Mouse (Mus musculus) CH12.LX (cell line): ENCODE measurements at regions not wholly inside any gene's neighbourhood (a gene's known extent, or its start where the extent isn't known, plus 50 kb on each side); places are given as distances from the start of the nearest gene placed in this dataset.
"Not testable (repeated sequence)": the region's sequence is repeated elsewhere in the genome, so short reads cannot be mapped to it uniquely, and the experiment has no call there.

Experiments used
- DNase-seq: peaks from one replicate; pipeline ENCODE4 v3.0.0-alpha.2; 2013; ENCODE audit errors: extremely low read depth
- H3K27ac ChIP-seq: 2 replicates; pipeline ENCODE4 v1.5.1; 2012; ENCODE audit warnings: low read depth, mild to moderate bottlenecking, control low read depth, moderate library complexity; ENCODE audit not compliant: insufficient read depth
- H3K27me3 ChIP-seq: replicated peaks from 2 replicates; pipeline ENCODE3; 2012; ENCODE audit warnings: inconsistent platforms
- H3K36me3 ChIP-seq, 2 experiments: replicated peaks in 1 of 2; 2 replicates each; pipeline versions ENCODE3 to v1.6.1; 2012; ENCODE audit warnings: inconsistent platforms in 1 of 2, low read length in 1 of 2, mild to moderate bottlenecking in 1 of 2, mixed read lengths in 1 of 2, moderate library complexity in 1 of 2; ENCODE audit not compliant: control insufficient read depth in 1 of 2, insufficient read depth in 1 of 2
- H3K4me1 ChIP-seq, 2 experiments: 2 replicates each; pipeline ENCODE4 v1.6.1; 2012; ENCODE audit warnings: inconsistent platforms in 1 of 2, moderate library complexity in 1 of 2; ENCODE audit not compliant: insufficient read depth in 2 of 2, control insufficient read depth in 1 of 2
- H3K4me2 ChIP-seq: 2 replicates; pipeline ENCODE4 v1.6.1; 2012; ENCODE audit warnings: low read depth, mild to moderate bottlenecking, control low read depth; ENCODE audit not compliant: poor library complexity, insufficient read depth, severe bottlenecking
- H3K4me3 ChIP-seq, 3 experiments: fragments of 150-350 bp in 1 of 3; sonication (generic) in 1 of 3; replicated peaks in 1 of 3; 2 replicates each; pipeline versions ENCODE3 to v1.5.1; 2011 to 2012; ENCODE audit warnings: low read depth in 2 of 3, low read length in 2 of 3, mild to moderate bottlenecking in 2 of 3, moderate library complexity in 2 of 3, control low read depth in 1 of 3, improper control_type of control experiment in 1 of 3, inconsistent platforms in 1 of 3, mixed read lengths in 1 of 3; ENCODE audit not compliant: poor library complexity in 1 of 3
- H3K79me2 ChIP-seq: replicated peaks from 2 replicates; pipeline ENCODE4 v1.6.1; 2012; ENCODE audit warnings: mild to moderate bottlenecking, moderate library complexity; ENCODE audit not compliant: control insufficient read depth, poor library complexity, insufficient read depth, severe bottlenecking; ENCODE audit errors: extremely low read depth
- H3K9ac ChIP-seq: 2 replicates; pipeline ENCODE4 v1.6.1; 2012; ENCODE audit warnings: low read depth, mild to moderate bottlenecking, control low read depth, moderate library complexity; ENCODE audit not compliant: insufficient read depth
- H3K9me3 ChIP-seq: replicated peaks from 2 replicates; pipeline ENCODE3; 2012; ENCODE audit warnings: low read length, inconsistent platforms, mixed read lengths
- CTCF ChIP-seq, 2 experiments: IDR thresholded peaks in 1 of 2; conservative IDR thresholded peaks in 1 of 2; 2 replicates each; pipeline ENCODE4 v1.5.1; 2011 to 2012; ENCODE audit warnings: low read depth in 2 of 2, low read length in 2 of 2, improper control_type of control experiment in 1 of 2, inconsistent platforms in 1 of 2, mild to moderate bottlenecking in 1 of 2, moderate library complexity in 1 of 2
- E2F4 ChIP-seq: IDR thresholded peaks from 2 replicates; pipeline ENCODE4 v1.6.1; 2011; ENCODE audit warnings: low read depth, low read length, improper control_type of control experiment; ENCODE audit not compliant: insufficient replicate concordance
- JUN ChIP-seq: IDR thresholded peaks from 2 replicates; pipeline ENCODE4 v1.6.1; 2011; ENCODE audit warnings: low read depth, mild to moderate bottlenecking, low read length, improper control_type of control experiment, moderate library complexity; ENCODE audit not compliant: insufficient read depth
- KAT2A ChIP-seq: IDR thresholded peaks from 2 replicates; pipeline ENCODE4 v1.6.1; 2012; ENCODE audit warnings: low read length, improper control_type of control experiment, inconsistent platforms; ENCODE audit not compliant: insufficient replicate concordance
- MEF2A ChIP-seq: IDR thresholded peaks from 2 replicates; pipeline ENCODE4 v1.6.1; 2014; ENCODE audit warnings: low read depth, mild to moderate bottlenecking, inconsistent platforms, low read length, improper control_type of control experiment, borderline replicate concordance
- POLR2A ChIP-seq: IDR thresholded peaks from 2 replicates; pipeline ENCODE4 v1.6.1; 2011; ENCODE audit warnings: low read depth, mild to moderate bottlenecking, improper control_type of control experiment, low read length
- RAD21 ChIP-seq: IDR thresholded peaks from 2 replicates; pipeline ENCODE4 v1.6.1; 2011; ENCODE audit warnings: low read depth, mild to moderate bottlenecking, low read length, improper control_type of control experiment, moderate library complexity
- RCOR1 ChIP-seq: conservative IDR thresholded peaks from 2 replicates; pipeline ENCODE4 v1.6.1; 2012; ENCODE audit warnings: low read depth, mild to moderate bottlenecking, inconsistent platforms, low read length, improper control_type of control experiment
- SMC3 ChIP-seq: IDR thresholded peaks from 2 replicates; pipeline ENCODE4 v1.6.1; 2011; ENCODE audit warnings: low read depth, low read length, improper control_type of control experiment
- ZNF384 ChIP-seq: IDR thresholded peaks from 2 replicates; pipeline ENCODE4 v1.6.1; 2012; ENCODE audit warnings: low read depth, low read length, improper control_type of control experiment, inconsistent platforms
- dilution Hi-C: fragments of 300-500 bp; cut with MboI; formaldehyde crosslinking; loops from 2 replicates; pipeline ENCODE4 v1.14.3; 2020; ENCODE audit warnings: low sequenced_read_pairs; ENCODE audit not compliant: extremely low pct_unique_long_range_greater_than_20kb, extremely low pct_ligation_motif_present
- in situ Hi-C: fragments of 300-500 bp; cut with MboI; formaldehyde crosslinking; loops from 3 replicates; pipeline ENCODE4 v1.14.3; 2019; ENCODE audit warnings: low sequenced_read_pairs, low pct_ligation_motif_present, low pct_unique_long_range_greater_than_20kb, mixed read lengths

DNA sequence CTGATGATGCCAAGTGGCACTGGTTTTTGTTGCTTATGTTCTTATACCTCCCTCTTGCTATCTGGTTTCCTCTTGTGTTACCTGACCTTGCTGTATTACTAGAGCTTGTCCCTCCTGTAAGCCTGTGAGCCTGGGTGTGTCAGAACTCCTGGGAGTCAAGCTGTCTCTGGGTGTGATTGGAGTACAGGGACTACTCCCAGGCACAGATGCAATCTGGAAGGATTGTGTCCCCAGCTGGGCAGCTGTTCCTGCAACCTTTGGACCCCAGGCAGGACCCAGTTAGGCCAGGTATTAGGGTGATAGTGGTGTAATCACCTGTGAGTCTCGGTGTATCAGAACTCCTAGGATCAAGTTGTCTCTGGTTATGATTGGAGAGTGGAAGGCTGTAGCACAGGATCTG is 97.4 kb upstream of the Dock11 start:
- Histone ChIP-seq H3K9ac (no peak overlapping the region), H3K27ac (no peak overlapping the region), H3K4me2 (no peak overlapping the region), H3K79me2 (no peaks in the 10 kb centered on the region), H3K27me3 (no peaks in the 10 kb centered on the region), H3K4me1 (no peaks in the 10 kb centered on the region), H3K36me3 (no peaks in the 10 kb centered on the region), H3K9me3 (no peaks in the 10 kb centered on the region), H3K4me3 (no peak overlapping the region)
- in situ Hi-C loops = no loop called here
- DNase-seq = no peak
- no peak for TF ChIP-seq JUN
- TF ChIP-seq RCOR1 = no peak
- no peak for TF ChIP-seq KAT2A
- no peak for TF ChIP-seq POLR2A
- TF ChIP-seq E2F4 = no peak
- TF ChIP-seq SMC3 = no peak
- TF ChIP-seq MEF2A = no peak
- dilution Hi-C loops = no loop called here

- dilution Hi-C loops = no loop called here
- DNase-seq = peak; percentile 34
- Histone ChIP-seq H3K9me3 (no peaks in the 10 kb centered on the region), H3K27ac (no peak overlapping the region), H3K27me3 (no peaks in the 10 kb centered on the region), H3K4me3 (no peak overlapping the region), H3K79me2 (no peaks in the 10 kb centered on the region), H3K9ac (no peak overlapping the region), H3K4me2 (no peak overlapping the region), H3K36me3 (no peaks in the 10 kb centered on the region), H3K4me1 (no peaks in the 10 kb centered on the region)
- in situ Hi-C loops = no loop called here
- peak; percentile 36 for TF ChIP-seq SMC3
- TF ChIP-seq CTCF (conservative IDR thresholded peaks at IDR 0.05 in 1 of 2, IDR thresholded peaks at IDR 0.05 in 1 of 2; ENCODE audit: low read depth in 2 of 2, low read length in 2 of 2) = peak; percentile 40 to 61; a peak in 3 of 4 replicates
- peak; percentile 23 for TF ChIP-seq RAD21
- TF ChIP-seq JUN = no peak
Observed at GRCm38 (mm10) chrX:35813206-35813605, 75.4 kb upstream of the Dock11 start.

- H3K36me3 ChIP-seq, H3K79me2 ChIP-seq, H3K27me3 ChIP-seq, H3K9me3 ChIP-seq, H3K4me3 ChIP-seq, H3K27ac ChIP-seq, H3K4me1 ChIP-seq, dilution Hi-C loops, H3K9ac ChIP-seq, H3K4me2 ChIP-seq: not testable (repeated sequence)
- DNase-seq = peak; percentile 26
- in situ Hi-C loops = loop anchor here (10.0 kb wide), 1 partner anchor 350 kb away; no protein-coding TSS in a partner anchor
- TF ChIP-seq RAD21 (peak; percentile 41), CTCF (conservative IDR thresholded peaks at IDR 0.05 in 1 of 2, IDR thresholded peaks at IDR 0.05 in 1 of 2; ENCODE audit: low read depth in 2 of 2, low read length in 2 of 2) (peak in 1 of 2 experiments; percentile 55; a peak in 2 of 4 replicates), SMC3 (peak; percentile 21; the same call in 1 of the 2 replicates), ZNF384 (peak; percentile 90)
Observed at GRCm38 (mm10) chrX:35834411-35834810, 54.2 kb upstream of the Dock11 start.
